Comparison of ENCODE assay signal across 27 mouse cellular contexts in genomic region chr5:76340931-76341330, GRCm38 (mm10). TPM values are rescaled to one million over a fixed set of nuclear protein-coding genes. Genes with fewer than 3 reads are reported as not detected.
DNase-seq lines count a peak whose midpoint lies in the region; ATAC-seq and TF ChIP-seq lines count a peak whose summit lies in the region.
"Had no signal": no experiment of that assay in that cellular context is flagged by ENCODE, and none has a peak within 500 bp of the region (broad histone marks: within the 10 kb centered on the region; RNA-seq: fewer than 3 reads in every experiment).

No protein-coding gene starts in this region.

- H3K4me3 ChIP-seq in embryonic facial prominence, embryonic 12.5 days = no peak overlapping the region
- no peak overlapping the region for H3K4me3 ChIP-seq in embryonic facial prominence, embryonic 10.5 days
- no peak overlapping the region for H3K4me3 ChIP-seq in intestine, embryonic 15.5 days (replicated peaks)
- H3K4me3 ChIP-seq in intestine, postnatal 0 days (ENCODE audit: low read depth, low read length) = no peak overlapping the region
- no peak overlapping the region for H3K4me3 ChIP-seq in embryonic facial prominence, embryonic 14.5 days (ENCODE audit: low read depth, low read length)
- H3K4me3 ChIP-seq: embryonic facial prominence, embryonic 13.5 days; forebrain, embryonic 13.5 days; forebrain, embryonic 15.5 days had no signal

- H3K4me1 ChIP-seq in embryonic facial prominence, embryonic 12.5 days = no peaks in the 10 kb centered on the region
- H3K4me1 ChIP-seq in embryonic facial prominence, embryonic 10.5 days = no peaks in the 10 kb centered on the region
- H3K4me1 ChIP-seq in intestine, embryonic 15.5 days (replicated peaks) = no peaks in the 10 kb centered on the region
- H3K4me1 ChIP-seq in intestine, postnatal 0 days (replicated peaks; ENCODE audit: control insufficient read depth, insufficient read depth, low read length) = no peaks in the 10 kb centered on the region
- no peaks in the 10 kb centered on the region for H3K4me1 ChIP-seq in embryonic facial prominence, embryonic 14.5 days (ENCODE audit: control insufficient read depth, insufficient read depth, low read length)
- H3K4me1 ChIP-seq: embryonic facial prominence, embryonic 13.5 days; forebrain, embryonic 15.5 days had no signal

- WGBS in embryonic facial prominence, embryonic 12.5 days = 66% methylated on average over 2 of the region's 2 CpGs
- 88% methylated on average over 2 of the region's 2 CpGs for WGBS in embryonic facial prominence, embryonic 10.5 days
- WGBS in intestine, embryonic 15.5 days = 53% methylated on average over 2 of the region's 2 CpGs
- 38% methylated on average over 2 of the region's 2 CpGs for WGBS in intestine, postnatal 0 days
- WGBS in embryonic facial prominence, embryonic 14.5 days = 54% methylated on average over 2 of the region's 2 CpGs

- no peak overlapping the region for H3K9ac ChIP-seq in embryonic facial prominence, embryonic 12.5 days
- H3K9ac ChIP-seq in intestine, embryonic 15.5 days = no peak overlapping the region
- H3K9ac ChIP-seq in intestine, postnatal 0 days (ENCODE audit: low read depth, low read length) = no peak overlapping the region
- no peak overlapping the region for H3K9ac ChIP-seq in embryonic facial prominence, embryonic 14.5 days (ENCODE audit: low read depth, low read length)
- H3K9ac ChIP-seq: embryonic facial prominence, embryonic 13.5 days; forebrain, embryonic 13.5 days; forebrain, embryonic 15.5 days; forebrain, postnatal 0 days had no signal

- no peak overlapping the region for H3K27ac ChIP-seq in embryonic facial prominence, embryonic 12.5 days
- no peak overlapping the region for H3K27ac ChIP-seq in embryonic facial prominence, embryonic 10.5 days (replicated peaks)
- H3K27ac ChIP-seq in intestine, embryonic 15.5 days = no peak overlapping the region
- H3K27ac ChIP-seq in intestine, postnatal 0 days (ENCODE audit: low read depth, low read length) = no peak overlapping the region
- H3K27ac ChIP-seq in embryonic facial prominence, embryonic 14.5 days (replicated peaks; ENCODE audit: low read depth, low read length) = no peak overlapping the region
- H3K27ac ChIP-seq: embryonic facial prominence, embryonic 13.5 days; forebrain, embryonic 13.5 days; forebrain, embryonic 15.5 days had no signal

- no peak overlapping the region for H3K4me2 ChIP-seq in embryonic facial prominence, embryonic 12.5 days (replicated peaks)
- no peak overlapping the region for H3K4me2 ChIP-seq in intestine, embryonic 15.5 days (replicated peaks)
- H3K4me2 ChIP-seq in intestine, postnatal 0 days (replicated peaks; ENCODE audit: low read depth) = no peak overlapping the region
- H3K4me2 ChIP-seq in embryonic facial prominence, embryonic 14.5 days (ENCODE audit: low read depth, low read length) = no peak overlapping the region
- H3K4me2 ChIP-seq: embryonic facial prominence, embryonic 13.5 days; forebrain, embryonic 13.5 days; forebrain, embryonic 15.5 days had no signal

- H3K36me3 ChIP-seq in embryonic facial prominence, embryonic 12.5 days = no peaks in the 10 kb centered on the region
- H3K36me3 ChIP-seq in embryonic facial prominence, embryonic 10.5 days (replicated peaks) = no peaks in the 10 kb centered on the region
- no peaks in the 10 kb centered on the region for H3K36me3 ChIP-seq in intestine, embryonic 15.5 days
- no peaks in the 10 kb centered on the region for H3K36me3 ChIP-seq in intestine, postnatal 0 days (ENCODE audit: control insufficient read depth, insufficient read depth)
- H3K36me3 ChIP-seq in embryonic facial prominence, embryonic 14.5 days (ENCODE audit: control insufficient read depth, insufficient read depth, low read length) = no peaks in the 10 kb centered on the region
- H3K36me3 ChIP-seq: embryonic facial prominence, embryonic 13.5 days; forebrain, embryonic 15.5 days; G1E had no signal

- no peak for DNase-seq in embryonic facial prominence, embryonic 10.5 days (ENCODE audit: low spot score)
- peak; percentile 45 for DNase-seq in embryonic facial prominence, embryonic 14.5 days (ENCODE audit: low spot score)
- peak; percentile 14 for DNase-seq in skeletal muscle tissue, adult 2 months (ENCODE audit: low read depth, low spot score)
- DNase-seq in lung, postnatal 14 days = no peak
- DNase-seq: adrenal gland, adult 8-10 months; adrenal gland, postnatal 14 days; adrenal gland, postnatal 36 days; B cell, adult 2 months; cerebellum, adult 11-12 months; cerebellum, adult 8-10 months; cerebellum, adult 9-11 months; cerebellum, postnatal 14 days; cerebellum, postnatal 36 days; embryo, embryonic 11 days; forebrain, postnatal 0 days had no signal

- ATAC-seq in embryonic facial prominence, embryonic 12.5 days (ENCODE audit: insufficient number of reproducible peaks, insufficient read depth, low FRiP score, low TSS enrichment) = 0 out of 2 replicates have a peak, but pooled peaks have one; percentile 10
- ATAC-seq in intestine, embryonic 15.5 days = peak; percentile 49; the same call in 1 of the 2 replicates
- ATAC-seq in intestine, postnatal 0 days = no peak
- ATAC-seq in embryonic facial prominence, embryonic 14.5 days (ENCODE audit: low read depth) = peak; percentile 60; the same call in 1 of the 2 replicates
- ATAC-seq: activated CD4-positive, CD25-positive, alpha-beta regulatory T cell, adult 4 months; CD4-positive, CD25-positive, alpha-beta regulatory T cell, adult 4 months; forebrain, embryonic 13.5 days; forebrain, embryonic 15.5 days; forebrain, postnatal 0 days; Patski had no signal

- TF ChIP-seq CTCF in intestine, postnatal 0 days (IDR thresholded peaks at IDR 0.05; ENCODE audit: low read depth) = no peak

- H3K27me3 ChIP-seq in embryonic facial prominence, embryonic 12.5 days = no peaks in the 10 kb centered on the region
- H3K27me3 ChIP-seq in embryonic facial prominence, embryonic 10.5 days (replicated peaks; ENCODE audit: low read depth, poor library complexity, severe bottlenecking) = no peaks in the 10 kb centered on the region
- H3K27me3 ChIP-seq in intestine, embryonic 15.5 days (replicated peaks) = no peaks in the 10 kb centered on the region
- no peaks in the 10 kb centered on the region for H3K27me3 ChIP-seq in intestine, postnatal 0 days (replicated peaks; ENCODE audit: control insufficient read depth, insufficient read depth, low read length)
- H3K27me3 ChIP-seq in embryonic facial prominence, embryonic 14.5 days (replicated peaks; ENCODE audit: control insufficient read depth, insufficient read depth, low read length) = no peaks in the 10 kb centered on the region
- H3K27me3 ChIP-seq: CH12.LX; embryonic facial prominence, embryonic 13.5 days; forebrain, embryonic 13.5 days; forebrain, embryonic 15.5 days had no signal

- no peaks in the 10 kb centered on the region for H3K9me3 ChIP-seq in embryonic facial prominence, embryonic 12.5 days
- H3K9me3 ChIP-seq in embryonic facial prominence, embryonic 10.5 days = no peaks in the 10 kb centered on the region
- H3K9me3 ChIP-seq in intestine, embryonic 15.5 days = no peaks in the 10 kb centered on the region
- H3K9me3 ChIP-seq in intestine, postnatal 0 days (ENCODE audit: control insufficient read depth) = no peaks in the 10 kb centered on the region
- H3K9me3 ChIP-seq in embryonic facial prominence, embryonic 14.5 days (ENCODE audit: control insufficient read depth, low read length) = no peaks in the 10 kb centered on the region
- H3K9me3 ChIP-seq: embryonic facial prominence, embryonic 13.5 days; forebrain, embryonic 13.5 days; forebrain, embryonic 15.5 days; G1E had no signal

RNA-seq across cellular contexts. Expression of gene Pdcl2, which starts 10.0 kb away (rescaled TPM):
- not detected in 2 replicates for polyA plus RNA-seq in embryonic facial prominence, embryonic 12.5 days (2016; fragmentation: Nextera tagmentation; extraction: Ambion mirVana)
- not detected in 2 replicates for polyA plus RNA-seq in embryonic facial prominence, embryonic 10.5 days (2016; fragmentation: Nextera tagmentation; extraction: Ambion mirVana)
- polyA plus RNA-seq in intestine, embryonic 15.5 days (2015; fragmentation: Nextera tagmentation; extraction: Ambion mirVana) = not detected in 2 replicates
- polyA plus RNA-seq in intestine, postnatal 0 days (2015; fragmentation: Nextera tagmentation; extraction: Ambion mirVana) = not detected in 2 replicates
- polyA plus RNA-seq in embryonic facial prominence, embryonic 14.5 days (2014; fragmentation: Nextera tagmentation; extraction: Ambion mirVana) = not detected in 2 replicates
- polyA plus RNA-seq: activated CD4-positive, CD25-positive, alpha-beta regulatory T cell, adult 4 months; CD4-positive, CD25-positive, alpha-beta regulatory T cell, adult 4 months; embryonic facial prominence, embryonic 13.5 days; forebrain, embryonic 11.5 days; forebrain, embryonic 13.5 days; forebrain, embryonic 15.5 days; forebrain, postnatal 0 days; G1E; Patski had no signal

RNA-seq across cellular contexts. Expression of gene Nmu, which starts 22.7 kb away (rescaled TPM):
- 0.38 and 0.54 TPM in 2 replicates for polyA plus RNA-seq in embryonic facial prominence, embryonic 12.5 days (2016; fragmentation: Nextera tagmentation; extraction: Ambion mirVana)
- polyA plus RNA-seq in embryonic facial prominence, embryonic 10.5 days (2016; fragmentation: Nextera tagmentation; extraction: Ambion mirVana) = 0.38 and 0.67 TPM in 2 replicates
- polyA plus RNA-seq in intestine, embryonic 15.5 days (2015; fragmentation: Nextera tagmentation; extraction: Ambion mirVana) = 0.29 TPM in 1 of 2 replicates, not detected in the other
- 5.8 and 7.3 TPM in 2 replicates for polyA plus RNA-seq in intestine, postnatal 0 days (2015; fragmentation: Nextera tagmentation; extraction: Ambion mirVana)
- polyA plus RNA-seq in embryonic facial prominence, embryonic 14.5 days (2014; fragmentation: Nextera tagmentation; extraction: Ambion mirVana) = not detected in 2 replicates
- polyA plus RNA-seq: activated CD4-positive, CD25-positive, alpha-beta regulatory T cell, adult 4 months; CD4-positive, CD25-positive, alpha-beta regulatory T cell, adult 4 months; forebrain, embryonic 11.5 days; forebrain, embryonic 13.5 days; G1E; Patski had no signal

RNA-seq across cellular contexts. Expression of gene Clock, which starts 36.3 kb away (rescaled TPM):
- polyA plus RNA-seq in embryonic facial prominence, embryonic 12.5 days (2016; fragmentation: Nextera tagmentation; extraction: Ambion mirVana) = 13.2 and 14.4 TPM in 2 replicates
- polyA plus RNA-seq in embryonic facial prominence, embryonic 10.5 days (2016; fragmentation: Nextera tagmentation; extraction: Ambion mirVana) = 10.5 and 11.5 TPM in 2 replicates
- 11.4 and 13.5 TPM in 2 replicates for polyA plus RNA-seq in intestine, embryonic 15.5 days (2015; fragmentation: Nextera tagmentation; extraction: Ambion mirVana)
- polyA plus RNA-seq in intestine, postnatal 0 days (2015; fragmentation: Nextera tagmentation; extraction: Ambion mirVana) = 8.2 and 10.5 TPM in 2 replicates
- polyA plus RNA-seq in embryonic facial prominence, embryonic 14.5 days (2014; fragmentation: Nextera tagmentation; extraction: Ambion mirVana) = 12.6 and 13.2 TPM in 2 replicates

Comparison
In these comparisons a context has a peak if more than half of its experiments do, and no peak if none do; other contexts are left out.
1. DNase-seq: peak in embryonic facial prominence, embryonic 14.5 days (single experiment) and skeletal muscle tissue, adult 2 months (single experiment); none in embryonic facial prominence, embryonic 10.5 days (single experiment) and lung, postnatal 14 days (single experiment).